Mouse (Mus musculus): ENCODE results near the gene Gm5788. TPM values are rescaled to one million over a fixed set of nuclear protein-coding genes. Genes with fewer than 3 reads are reported as not detected.
"Not testable (repeated sequence)": the region's sequence is repeated elsewhere in the genome, so short reads cannot be mapped to it uniquely, and the experiment has no call there.

Gene Gm5788
- not detected in 2 replicates for polyA plus RNA-seq (2016; fragmentation: Nextera tagmentation; extraction: Ambion mirVana)

- ATAC-seq (ENCODE audit: low FRiP score, low read depth); H3K4me3 ChIP-seq; H3K36me3 ChIP-seq; H3K4me2 ChIP-seq (replicated peaks); H3K9me3 ChIP-seq; H3K9ac ChIP-seq (replicated peaks); H3K27me3 ChIP-seq; H3K4me1 ChIP-seq; H3K27ac ChIP-seq (replicated peaks): not testable (repeated sequence)
- WGBS = 93% methylated on average over 3 of the region's 3 CpGs
These were observed at the start of gene Gm5788 for GRCm38 (mm10) chr12:87494421-87494820. Gene Gm5788, plus strand, starts transcription at chr12:87494721.

GRCm38 (mm10) chr12:87449456-87449855 is 45.1 kb upstream of the Gm5788 start:
- Histone ChIP-seq H3K4me1 (peaks cover 7% of the 10 kb centered on the region), H3K9ac (replicated peaks) (no peak overlapping the region), H3K4me2 (replicated peaks) (no peak overlapping the region), H3K9me3 (no peaks in the 10 kb centered on the region), H3K4me3 (no peak overlapping the region), H3K27ac (replicated peaks) (no peak overlapping the region), H3K36me3 (peaks cover 75% of the 10 kb centered on the region), H3K27me3 (no peaks in the 10 kb centered on the region)
- 93% methylated on average over 9 of the region's 9 CpGs for WGBS
- no peak for ATAC-seq (ENCODE audit: low FRiP score, low read depth)

- Histone ChIP-seq H3K27me3 (no peaks in the 10 kb centered on the region), H3K4me3 (no peak overlapping the region), H3K9me3 (no peaks in the 10 kb centered on the region), H3K4me1 (peaks cover 5% of the 10 kb centered on the region; the same call in 1 of the 2 replicates), H3K4me2 (replicated peaks) (no peak overlapping the region), H3K36me3 (peaks cover 72% of the 10 kb centered on the region), H3K27ac (replicated peaks) (no peak overlapping the region), H3K9ac (replicated peaks) (no peak overlapping the region)
- no peak for ATAC-seq (ENCODE audit: low FRiP score, low read depth)
- WGBS = 93% methylated on average over 6 of the region's 6 CpGs
These were observed 29.7 kb upstream of the Gm5788 start for GRCm38 (mm10) chr12:87464678-87465297.

GRCm38 (mm10) chr12:87470263-87471136 is 24.0 kb upstream of the Gm5788 start:
- peak overlapping the region; percentile 71 for H3K4me2 ChIP-seq (replicated peaks)
- peak overlapping the region; percentile 89 for H3K9ac ChIP-seq (replicated peaks)
- H3K4me1 ChIP-seq = peaks cover 17% of the 10 kb centered on the region
- no peaks in the 10 kb centered on the region; the same call in 1 of the 2 replicates for H3K27me3 ChIP-seq
- no peak overlapping the region for H3K27ac ChIP-seq (replicated peaks)
- H3K4me3 ChIP-seq = peak overlapping the region; percentile 76
- H3K9me3 ChIP-seq = no peaks in the 10 kb centered on the region
- ATAC-seq (ENCODE audit: low FRiP score, low read depth) = no peak
- WGBS = 76% methylated on average over 7 of the region's 7 CpGs
- H3K36me3 ChIP-seq = peaks cover 22% of the 10 kb centered on the region

DNA sequence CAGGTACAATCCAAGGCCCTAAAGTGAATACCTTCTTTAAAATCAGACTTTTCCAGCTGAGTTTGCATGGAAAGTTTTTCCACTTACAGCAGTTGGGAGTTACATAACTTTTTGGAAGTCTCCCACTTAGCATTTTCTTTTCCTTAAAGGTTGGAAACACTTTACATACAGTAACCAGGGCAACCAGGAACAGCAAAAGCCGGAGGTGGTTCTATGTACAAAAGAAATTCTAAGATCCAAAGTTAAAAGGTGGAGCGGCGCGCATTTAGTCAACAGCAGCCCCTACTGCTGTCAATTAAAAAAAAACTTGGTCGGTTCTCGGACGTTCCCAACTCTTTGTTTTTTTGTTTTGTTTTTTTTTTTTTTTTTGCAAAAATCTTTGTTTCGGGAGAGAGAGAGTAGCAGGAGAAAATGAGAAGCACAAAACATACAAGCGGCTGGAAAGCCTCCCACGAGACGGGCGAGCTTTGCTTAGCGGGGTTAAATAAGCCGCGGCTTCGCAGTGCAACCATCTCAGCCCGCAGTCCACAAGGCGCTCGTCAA is 23.0 kb upstream of the Gm5788 start:
- ATAC-seq (ENCODE audit: low FRiP score, low read depth) = no peak
- Histone ChIP-seq H3K4me2 (replicated peaks) (peak overlapping the region; percentile 71), H3K4me1 (peaks cover 17% of the 10 kb centered on the region), H3K4me3 (peak overlapping the region; percentile 76), H3K27ac (replicated peaks) (peak overlapping the region; percentile 88), H3K27me3 (no peaks in the 10 kb centered on the region; the same call in 1 of the 2 replicates), H3K36me3 (peaks cover 21% of the 10 kb centered on the region), H3K9me3 (no peaks in the 10 kb centered on the region), H3K9ac (replicated peaks) (peak overlapping the region; percentile 89)
- WGBS = under 1% methylated on average over 19 of the region's 19 CpGs

- Histone ChIP-seq H3K36me3 (peaks cover 14% of the 10 kb centered on the region), H3K4me3 (peak within 1 kb of the TSS; percentile 76), H3K4me2 (replicated peaks) (peak within 1 kb of the TSS; percentile 71), H3K27ac (replicated peaks) (peak within 1 kb of the TSS; percentile 88), H3K9me3 (no peaks in the 10 kb centered on the region), H3K9ac (replicated peaks) (peak within 1 kb of the TSS; percentile 89), H3K27me3 (no peaks in the 10 kb centered on the region; the same call in 1 of the 2 replicates), H3K4me1 (peaks cover 12% of the 10 kb centered on the region)
- WGBS = 3% methylated on average over 45 of the region's 45 CpGs
- ATAC-seq (ENCODE audit: low FRiP score, low read depth) = peak; percentile 95
These were observed 22.3 kb upstream of the Gm5788 start, which contains the start of gene Snw1 for GRCm38 (mm10) chr12:87471964-87472786. Gene Snw1, minus strand, starts transcription at chr12:87472274.

- Histone ChIP-seq H3K9ac (replicated peaks) (no peak overlapping the region), H3K36me3 (no peaks in the 10 kb centered on the region), H3K27me3 (no peaks in the 10 kb centered on the region; the same call in 1 of the 2 replicates), H3K27ac (replicated peaks) (no peak overlapping the region), H3K4me3 (no peak overlapping the region), H3K9me3 (no peaks in the 10 kb centered on the region), H3K4me1 (peaks cover 12% of the 10 kb centered on the region), H3K4me2 (replicated peaks) (no peak overlapping the region)
- ATAC-seq (ENCODE audit: low FRiP score, low read depth) = no peak
- WGBS = 82% methylated on average over 3 of the region's 3 CpGs
These were observed 19.8 kb upstream of the Gm5788 start for GRCm38 (mm10) chr12:87474756-87475155.

DNA sequence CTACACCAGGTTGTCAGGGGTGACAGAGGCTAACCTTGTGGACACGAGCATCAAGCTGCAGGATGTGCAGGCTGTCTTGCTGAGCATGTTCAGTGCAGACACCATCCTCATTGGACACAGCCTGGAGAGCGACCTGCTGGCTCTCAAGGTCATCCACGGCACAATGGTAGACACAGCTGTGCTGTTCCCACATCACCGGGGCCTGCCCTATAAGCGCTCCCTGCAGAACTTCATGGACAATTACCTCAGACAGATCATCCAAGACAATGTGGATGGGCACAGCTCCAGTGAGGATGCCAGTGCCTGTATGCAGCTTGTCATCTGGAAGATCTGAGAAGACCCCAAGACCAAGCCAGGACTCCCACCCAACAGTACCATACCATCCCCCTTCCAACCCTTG is 12.0 kb upstream of the Gm5788 start:
- H3K36me3 ChIP-seq; H3K4me2 ChIP-seq (replicated peaks); ATAC-seq (ENCODE audit: low FRiP score, low read depth); H3K27me3 ChIP-seq; H3K4me3 ChIP-seq; H3K4me1 ChIP-seq; H3K27ac ChIP-seq (replicated peaks); H3K9ac ChIP-seq (replicated peaks); H3K9me3 ChIP-seq: not testable (repeated sequence)
- WGBS = 92% methylated on average over 5 of the region's 5 CpGs

DNA sequence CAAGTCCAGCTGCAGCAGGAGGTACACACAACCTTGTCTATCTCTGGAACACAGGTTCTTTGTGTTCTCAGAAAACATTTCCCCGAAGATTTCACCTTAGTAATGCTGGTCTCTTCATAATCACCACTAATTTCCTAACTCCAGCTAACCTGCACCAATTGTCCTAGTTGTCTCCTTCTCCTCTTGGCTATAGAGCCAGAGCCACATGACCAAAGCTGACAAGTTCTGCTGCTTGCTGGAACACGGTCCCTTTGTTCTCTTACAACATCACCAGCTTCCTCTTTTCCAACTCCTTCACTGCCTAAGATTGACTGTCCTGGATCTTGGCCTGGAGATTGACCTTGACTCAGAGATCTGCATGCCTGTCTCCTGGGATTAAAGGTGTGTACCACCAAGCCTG is 5.8 kb upstream of the Gm5788 start:
- WGBS = 70% methylated on average over 2 of the region's 2 CpGs
- not testable (repeated sequence) for H3K36me3 ChIP-seq; H3K9me3 ChIP-seq; H3K9ac ChIP-seq (replicated peaks); H3K4me2 ChIP-seq (replicated peaks); ATAC-seq (ENCODE audit: low FRiP score, low read depth); H3K4me1 ChIP-seq; H3K27ac ChIP-seq (replicated peaks); H3K27me3 ChIP-seq; H3K4me3 ChIP-seq

- not testable (repeated sequence) for H3K4me1 ChIP-seq; H3K9me3 ChIP-seq; H3K4me3 ChIP-seq; H3K4me2 ChIP-seq (replicated peaks); H3K27ac ChIP-seq (replicated peaks); H3K27me3 ChIP-seq; ATAC-seq (ENCODE audit: low FRiP score, low read depth); H3K9ac ChIP-seq (replicated peaks); H3K36me3 ChIP-seq
- 86% methylated on average over 4 of the region's 4 CpGs for WGBS
These were observed 19.5 kb downstream of the Gm5788 start, which contains the start of gene Gm8300 for GRCm38 (mm10) chr12:87514016-87514415. Gene Gm8300, plus strand, starts transcription at chr12:87514316.

DNA sequence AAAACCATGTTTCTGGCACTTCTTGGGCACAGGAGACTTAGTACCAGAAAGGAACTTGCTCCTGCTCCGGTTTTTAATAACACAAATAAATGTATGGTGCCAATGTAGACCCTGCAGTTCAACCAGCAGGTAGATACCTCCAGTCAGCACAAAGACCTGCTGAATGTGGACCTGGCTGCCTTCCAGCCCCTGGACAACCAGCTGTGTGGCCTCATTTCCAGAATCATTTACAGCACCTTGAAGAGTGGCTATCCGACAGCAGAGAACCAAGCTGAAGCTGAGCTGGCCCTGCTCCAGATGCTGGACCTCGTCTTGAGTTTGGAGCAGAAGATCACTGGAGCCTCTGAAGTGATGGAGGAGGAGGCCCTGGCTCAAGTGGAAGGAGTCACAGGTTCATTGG is 25.1 kb downstream of the Gm5788 start:
- 78% methylated on average over 3 of the region's 3 CpGs for WGBS

More for the DNA sequence above, 25.1 kb downstream of the Gm5788 start:
- H3K4me2 ChIP-seq (replicated peaks); H3K9ac ChIP-seq (replicated peaks); H3K4me3 ChIP-seq; H3K27ac ChIP-seq (replicated peaks); H3K36me3 ChIP-seq; H3K9me3 ChIP-seq; ATAC-seq (ENCODE audit: low FRiP score, low read depth); H3K27me3 ChIP-seq; H3K4me1 ChIP-seq: not testable (repeated sequence)

Measured in midbrain, embryonic 12.5 days (tissue).